Mouse (Mus musculus) heart, postnatal 0 days (tissue): ENCODE data around the gene Gm5741. TPM values are rescaled to one million over a fixed set of nuclear protein-coding genes. Genes with fewer than 3 reads are reported as not detected.

Experiments
- ATAC-seq: fragments of 200-750 bp; cut with Nextera tagmentation; 2 replicates; pipeline ENCODE4 v1.8.0; 2017; ENCODE audit warnings: low read depth, moderate number of reproducible peaks, moderate library complexity; ENCODE audit not compliant: insufficient read depth
- DNase-seq: peaks from one replicate; pipeline ENCODE4 v3.0.0-alpha.2; 2016; ENCODE audit warnings: low spot score
- H3K27ac ChIP-seq: fragments of 300-500 bp; sonication (generic); 2 replicates; pipeline ENCODE4 v1.5.1; 2014; ENCODE audit warnings: low read depth, mild to moderate bottlenecking
- H3K27me3 ChIP-seq: fragments of 300-500 bp; sonication (generic); 2 replicates; pipeline ENCODE4 v1.6.1; 2014; ENCODE audit warnings: low read length, mixed read lengths; ENCODE audit not compliant: control insufficient read depth, insufficient read depth
- H3K36me3 ChIP-seq: fragments of 300-500 bp; sonication (generic); replicated peaks from 2 replicates; pipeline ENCODE4 v1.6.1; 2014; ENCODE audit warnings: low read length, mixed read lengths; ENCODE audit not compliant: control insufficient read depth, insufficient read depth
- H3K4me1 ChIP-seq: fragments of 300-500 bp; sonication (generic); 2 replicates; pipeline ENCODE4 v1.6.1; 2014; ENCODE audit warnings: antibody characterized with exemption; ENCODE audit not compliant: control insufficient read depth, insufficient read depth
- H3K4me2 ChIP-seq: fragments of 300-500 bp; sonication (generic); 2 replicates; pipeline ENCODE4 v1.6.1; 2014; ENCODE audit warnings: low read depth, mild to moderate bottlenecking, low read length, moderate library complexity
- H3K4me3 ChIP-seq: fragments of 300-500 bp; sonication (generic); 2 replicates; pipeline ENCODE4 v1.5.1; 2014; ENCODE audit warnings: low read depth, low read length
- H3K9ac ChIP-seq: fragments of 300-500 bp; sonication (generic); replicated peaks from 2 replicates; pipeline ENCODE4 v1.6.1; 2014; ENCODE audit warnings: low read depth, low read length, mixed read lengths
- H3K9me3 ChIP-seq: fragments of 300-500 bp; sonication (generic); replicated peaks from 2 replicates; pipeline ENCODE4 v1.6.1; 2016; ENCODE audit warnings: low read length; ENCODE audit not compliant: control insufficient read depth
- CTCF ChIP-seq: IDR thresholded peaks from 2 replicates; pipeline ENCODE4 v1.5.1; 2016; ENCODE audit warnings: antibody characterized with exemption, control low read depth, low read depth
- EP300 ChIP-seq: IDR thresholded peaks from 2 replicates; pipeline ENCODE4 v1.6.1; 2016; ENCODE audit warnings: antibody characterized with exemption, low read depth
- WGBS: fragments of 180-500 bp; shearing (Covaris S2); extraction: QIAGEN DNeasy Blood & Tissue Kit; methylation state at CpG from one replicate; pipeline ENCODE4 v1.1.7; 2014; 5-methylcytosine and 5-hydroxymethylcytosine counted together
- polyA plus RNA-seq: library from polyadenylated mRNA; unstranded; fragments of >200 nt; fragmentation: Nextera tagmentation; extraction: Ambion mirVana; gene quantifications from 2 replicates; pipeline ENCODE4 v1.2.1, GENCODE M21; 2015
- total RNA-seq: library from RNA; depleted of rRNA; stranded (reverse); fragments of >200 nt; gene quantifications from 2 replicates; pipeline ENCODE4 v1.2.3, GENCODE M21; 2014; ENCODE audit warnings: low replicate concordance

Gene Gm5741
- total and polyA plus RNA-seq, 2 experiments from 2014 or later, result not detected

DNA sequence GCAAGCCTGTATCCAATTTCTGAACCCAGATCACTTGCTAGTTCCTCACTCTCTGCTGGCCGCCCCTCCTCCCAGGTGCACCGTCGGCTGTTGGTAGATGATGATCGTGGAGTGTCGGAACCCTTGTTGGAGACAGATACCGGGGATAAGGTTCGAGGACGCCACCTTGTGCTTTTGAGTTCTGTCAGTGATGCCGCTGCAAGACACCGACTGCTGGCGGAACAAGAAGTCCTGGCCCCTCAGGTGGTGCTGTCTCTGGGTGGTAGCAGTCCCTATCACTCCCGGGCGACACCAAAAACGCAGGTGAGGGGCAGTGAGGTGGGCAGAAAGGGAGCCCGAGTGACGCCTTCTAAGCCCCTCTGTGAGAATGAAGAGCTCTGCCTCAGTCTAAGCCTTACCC lies 28.4 kb upstream of the Gm5741 start:
- H3K4me3 ChIP-seq, result no peak overlapping the region
- no peaks in the 10 kb centered on the region for H3K4me1 ChIP-seq
- H3K27me3 ChIP-seq, result no peaks in the 10 kb centered on the region
- 89% methylated on average over 16 of the region's 16 CpGs for WGBS
- H3K9me3 ChIP-seq, result no peaks in the 10 kb centered on the region
- DNase-seq (no peak), ATAC-seq (no peak)
- TF ChIP-seq CTCF (no peak), EP300 (no peak)
- no peak overlapping the region for H3K4me2 ChIP-seq
- H3K9ac ChIP-seq, result no peak overlapping the region
- H3K27ac ChIP-seq, result no peak overlapping the region
- peaks cover 52% of the 10 kb centered on the region for H3K36me3 ChIP-seq

DNA sequence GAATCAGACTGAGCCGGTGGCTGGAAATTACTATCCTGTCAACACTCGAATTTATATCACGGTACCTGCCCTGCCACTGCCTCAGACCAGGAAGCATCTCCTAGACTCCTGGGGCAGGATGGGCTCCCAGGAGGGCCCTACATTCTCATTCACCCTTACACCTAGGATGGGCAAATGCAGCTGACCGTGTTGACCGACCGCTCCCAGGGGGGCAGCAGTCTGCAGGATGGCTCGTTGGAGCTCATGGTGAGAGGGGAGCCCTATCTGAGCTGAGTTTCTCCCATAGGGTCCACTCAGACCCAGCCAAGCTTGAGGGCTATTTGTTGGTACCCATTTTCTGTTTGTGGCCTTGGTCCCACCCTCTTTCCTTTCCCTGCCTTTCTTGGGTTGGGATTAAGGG lies 27.8 kb upstream of the Gm5741 start:
- 89% methylated on average over 7 of the region's 7 CpGs for WGBS
- ATAC-seq (no peak), DNase-seq (no peak)
- TF ChIP-seq EP300, result no peak
- no peak for TF ChIP-seq CTCF
- Histone ChIP-seq H3K27me3 (no peaks in the 10 kb centered on the region), H3K9me3 (no peaks in the 10 kb centered on the region), H3K4me1 (no peaks in the 10 kb centered on the region), H3K27ac (no peak overlapping the region), H3K36me3 (peaks cover 52% of the 10 kb centered on the region), H3K4me3 (no peak overlapping the region), H3K9ac (no peak overlapping the region), H3K4me2 (no peak overlapping the region)

DNA sequence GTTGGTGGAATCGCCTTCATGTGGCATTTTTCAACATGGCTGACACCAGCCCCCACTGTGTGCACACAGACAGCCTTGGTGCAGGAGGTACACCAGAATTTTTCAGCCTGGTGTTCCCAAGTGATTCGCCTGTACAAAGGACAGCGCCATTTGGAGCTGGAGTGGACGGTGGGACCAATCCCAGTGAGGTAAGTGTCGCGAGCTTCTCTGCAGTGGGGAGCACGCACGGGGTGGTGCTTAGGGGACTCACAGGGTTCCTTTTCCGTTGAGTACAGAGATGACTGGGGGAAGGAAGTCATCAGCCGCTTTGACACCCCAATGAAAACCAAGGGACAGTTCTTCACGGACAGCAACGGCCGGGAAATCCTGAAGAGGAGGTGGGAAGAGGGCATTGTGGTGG lies 27.3 kb upstream of the Gm5741 start:
- Histone ChIP-seq H3K4me3 (no peak overlapping the region), H3K9me3 (no peaks in the 10 kb centered on the region), H3K4me2 (no peak overlapping the region), H3K4me1 (no peaks in the 10 kb centered on the region), H3K9ac (no peak overlapping the region), H3K27me3 (no peaks in the 10 kb centered on the region), H3K36me3 (peaks cover 52% of the 10 kb centered on the region), H3K27ac (no peak overlapping the region)
- no peak for ATAC-seq
- TF ChIP-seq EP300, result no peak
- 91% methylated on average over 13 of the region's 13 CpGs for WGBS
- no peak for DNase-seq

DNA sequence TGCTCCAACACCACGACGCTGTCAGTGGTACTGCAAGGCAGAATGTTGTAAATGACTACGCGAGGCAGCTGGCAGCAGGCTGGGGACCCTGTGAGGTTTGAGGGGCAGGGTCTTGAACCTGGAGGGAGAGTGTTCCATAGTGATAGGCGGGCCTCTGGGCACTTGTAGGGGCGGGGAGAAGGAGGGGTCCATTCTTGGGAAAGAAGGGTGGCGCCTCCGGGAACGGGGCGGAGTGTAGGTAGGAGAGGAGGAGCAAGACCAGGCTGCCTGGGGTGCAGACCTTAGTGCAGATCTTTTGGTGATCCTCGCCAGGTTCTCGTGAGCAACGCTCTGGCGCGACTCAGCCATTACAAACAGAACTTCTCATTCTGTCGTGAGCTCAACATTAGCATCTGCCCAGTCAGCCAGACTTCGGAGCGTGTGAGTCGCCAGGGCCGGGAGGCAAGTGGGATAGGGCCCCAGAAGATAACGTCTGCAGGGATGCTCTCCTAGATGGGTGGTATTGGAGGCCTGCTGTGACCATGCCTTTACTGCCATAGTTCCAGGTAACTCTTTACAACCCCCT lies 23.8 kb upstream of the Gm5741 start:
- Histone ChIP-seq H3K9me3 (no peaks in the 10 kb centered on the region), H3K27me3 (no peaks in the 10 kb centered on the region), H3K27ac (no peak overlapping the region), H3K4me3 (no peak overlapping the region), H3K4me2 (no peak overlapping the region), H3K9ac (no peak overlapping the region), H3K36me3 (peaks cover 57% of the 10 kb centered on the region), H3K4me1 (no peaks in the 10 kb centered on the region)
- TF ChIP-seq EP300, result no peak
- no peak for TF ChIP-seq CTCF
- ATAC-seq (no peak), DNase-seq (no peak)
- WGBS, result 45% methylated on average over 21 of the region's 21 CpGs

DNA sequence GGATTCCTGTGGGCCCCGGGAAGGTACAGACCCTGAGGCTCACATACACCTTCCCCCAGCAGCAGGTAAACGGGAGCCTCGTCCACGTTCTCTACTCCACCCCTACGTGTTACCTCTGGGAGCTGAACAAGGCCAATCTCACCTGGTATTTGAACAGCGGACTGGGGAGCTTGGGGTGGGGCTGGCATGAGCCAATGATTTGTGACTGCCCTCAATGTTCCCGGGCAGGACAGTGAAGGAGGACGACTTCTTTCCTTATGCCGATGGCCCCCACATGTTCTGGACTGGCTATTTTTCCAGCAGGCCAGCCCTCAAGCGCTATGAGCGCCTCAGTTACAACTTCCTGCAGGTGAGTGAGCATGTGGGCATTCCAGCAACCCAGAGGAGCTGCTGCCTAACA lies 23.1 kb upstream of the Gm5741 start:
- Histone ChIP-seq H3K9me3 (no peaks in the 10 kb centered on the region), H3K4me2 (no peak overlapping the region), H3K4me3 (no peak overlapping the region), H3K9ac (no peak overlapping the region), H3K27me3 (no peaks in the 10 kb centered on the region), H3K36me3 (peaks cover 53% of the 10 kb centered on the region), H3K27ac (no peak overlapping the region), H3K4me1 (no peaks in the 10 kb centered on the region)
- WGBS, result 86% methylated on average over 11 of the region's 11 CpGs
- ATAC-seq (no peak), DNase-seq (no peak)
- no peak for TF ChIP-seq CTCF
- TF ChIP-seq EP300, result no peak

DNA sequence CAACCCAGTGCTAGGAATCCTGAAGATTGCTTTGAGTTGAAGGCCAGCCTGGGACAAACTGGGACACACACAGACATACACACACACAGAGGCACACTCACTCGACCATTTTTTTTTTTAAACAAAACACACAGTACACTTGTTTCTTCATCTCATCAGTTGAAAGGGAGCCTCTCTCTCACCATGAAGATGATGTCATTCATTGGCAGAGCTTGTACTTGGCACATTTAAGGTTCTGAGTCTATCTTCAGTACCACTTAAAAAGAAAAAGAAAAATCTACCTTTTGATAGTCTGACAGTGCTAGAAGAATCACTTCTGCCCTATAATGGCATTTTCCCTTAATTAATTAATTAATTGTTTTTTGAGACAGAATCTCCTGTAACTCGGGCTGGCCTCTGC lies 21.0 kb upstream of the Gm5741 start:
- Histone ChIP-seq H3K9me3 (no peaks in the 10 kb centered on the region), H3K9ac (no peak overlapping the region), H3K4me2 (no peak overlapping the region), H3K4me3 (no peak overlapping the region), H3K27me3 (no peaks in the 10 kb centered on the region), H3K27ac (no peak overlapping the region), H3K36me3 (peaks cover 48% of the 10 kb centered on the region), H3K4me1 (peaks cover 7% of the 10 kb centered on the region)
- 58% methylated on average over 2 of the region's 2 CpGs for WGBS
- DNase-seq (no peak), ATAC-seq (no peak)
- TF ChIP-seq EP300 (no peak), CTCF (no peak)
